Comparison of ENCODE assay signal across 20 mouse cellular contexts in genomic region chr19:12015708-12016107, GRCm38 (mm10). TPM values are rescaled to one million over a fixed set of nuclear protein-coding genes. Genes with fewer than 3 reads are reported as not detected.
A peak's percentile ranks its signal among the peaks of the same experiment; 100 is the strongest.
DNase-seq lines count a peak whose midpoint lies in the region; ATAC-seq and TF ChIP-seq lines count a peak whose summit lies in the region.
"Had no signal": no experiment of that assay in that cellular context is flagged by ENCODE, and none has a peak within 500 bp of the region (broad histone marks: within the 10 kb centered on the region; RNA-seq: fewer than 3 reads in every experiment).

No protein-coding gene starts in this region.

- no peaks in the 10 kb centered on the region for H3K27me3 ChIP-seq in intestine, postnatal 0 days (replicated peaks; ENCODE audit: control insufficient read depth, insufficient read depth, low read length)
- H3K27me3 ChIP-seq in intestine, embryonic 15.5 days (replicated peaks) = no peaks in the 10 kb centered on the region
- H3K27me3 ChIP-seq in small intestine, adult 2 months (ENCODE audit: control insufficient read depth, insufficient read depth, low read length) = no peaks in the 10 kb centered on the region
- H3K27me3 ChIP-seq: embryonic facial prominence, embryonic 13.5 days; limb, embryonic 15.5 days had no signal

- no peaks in the 10 kb centered on the region for H3K36me3 ChIP-seq in intestine, postnatal 0 days (ENCODE audit: control insufficient read depth, insufficient read depth)
- no peaks in the 10 kb centered on the region for H3K36me3 ChIP-seq in intestine, embryonic 15.5 days
- H3K36me3 ChIP-seq in small intestine, adult 2 months (ENCODE audit: control insufficient read depth, insufficient read depth, low read length) = no peaks in the 10 kb centered on the region
- H3K36me3 ChIP-seq: embryonic facial prominence, embryonic 13.5 days; limb, embryonic 15.5 days had no signal

- H3K4me2 ChIP-seq in intestine, postnatal 0 days (replicated peaks; ENCODE audit: low read depth) = no peak overlapping the region
- H3K4me2 ChIP-seq in intestine, embryonic 15.5 days (replicated peaks) = no peak overlapping the region
- H3K4me2 ChIP-seq: embryonic facial prominence, embryonic 13.5 days; limb, embryonic 15.5 days; midbrain, embryonic 11.5 days had no signal

- H3K9me3 ChIP-seq in intestine, postnatal 0 days (ENCODE audit: control insufficient read depth) = no peaks in the 10 kb centered on the region
- no peaks in the 10 kb centered on the region for H3K9me3 ChIP-seq in intestine, embryonic 15.5 days
- H3K9me3 ChIP-seq: embryonic facial prominence, embryonic 13.5 days; limb, embryonic 15.5 days had no signal

- H3K4me1 ChIP-seq in intestine, postnatal 0 days (replicated peaks; ENCODE audit: control insufficient read depth, insufficient read depth, low read length) = no peaks in the 10 kb centered on the region
- H3K4me1 ChIP-seq in intestine, embryonic 15.5 days (replicated peaks) = no peaks in the 10 kb centered on the region
- no peaks in the 10 kb centered on the region for H3K4me1 ChIP-seq in small intestine, adult 2 months (ENCODE audit: control insufficient read depth, insufficient read depth, insufficient read length, low read length)
- H3K4me1 ChIP-seq: embryonic facial prominence, embryonic 13.5 days; limb, embryonic 15.5 days had no signal

- H3K9ac ChIP-seq in intestine, postnatal 0 days (ENCODE audit: low read depth, low read length) = no peak overlapping the region
- no peak overlapping the region for H3K9ac ChIP-seq in intestine, embryonic 15.5 days
- H3K9ac ChIP-seq: embryonic facial prominence, embryonic 13.5 days; limb, embryonic 15.5 days had no signal

- intact Hi-C loops in left cerebral cortex, postnatal 14 days (cut with DNase I) = loop anchor here (10.0 kb wide), 2 partner anchors 579 to 779 kb away; partner anchors contain the start of genes Gm4952, Lpxn and Zfp91

- no peak overlapping the region for H3K27ac ChIP-seq in intestine, postnatal 0 days (ENCODE audit: low read depth, low read length)
- no peak overlapping the region for H3K27ac ChIP-seq in intestine, embryonic 15.5 days
- H3K27ac ChIP-seq in small intestine, adult 2 months (ENCODE audit: insufficient read depth, low read depth, low read length) = no peak overlapping the region
- H3K27ac ChIP-seq: embryonic facial prominence, embryonic 13.5 days; limb, embryonic 15.5 days had no signal

- DNase-seq in retina, embryonic 14.5 days (ENCODE audit: low spot score) = peak; percentile 30
- no peak for DNase-seq in retina, postnatal 1 day
- peak; percentile 38 for DNase-seq in NIH3T3 (ENCODE audit: low read depth)
- no peak for DNase-seq in left cerebral cortex, postnatal 14 days (ENCODE audit: low spot score in 2 of 2)
- no peak for DNase-seq in frontal cortex, postnatal 36 days (ENCODE audit: low spot score in 2 of 2)
- DNase-seq: adrenal gland, postnatal 14 days; cerebellum, adult 8-10 months; heart, postnatal 14 days; kidney, adult 18-20 months; layer of hippocampus, adult 9-11 months; right cerebral cortex, postnatal 25 days had no signal

- WGBS in intestine, postnatal 0 days = 72% methylated on average over 8 of the region's 8 CpGs
- WGBS in intestine, embryonic 15.5 days = 76% methylated on average over 8 of the region's 8 CpGs
- WGBS in small intestine, adult 2 months = 81% methylated on average over 8 of the region's 8 CpGs

- no peak for TF ChIP-seq POLR2A in small intestine, adult 2 months (IDR thresholded peaks at IDR 0.05; ENCODE audit: low read depth, low read length)

- H3K4me3 ChIP-seq in intestine, postnatal 0 days (ENCODE audit: low read depth, low read length) = no peak overlapping the region
- no peak overlapping the region for H3K4me3 ChIP-seq in intestine, embryonic 15.5 days (replicated peaks)
- H3K4me3 ChIP-seq in small intestine, adult 2 months (ENCODE audit: low read depth, low read length) = no peak overlapping the region
- H3K4me3 ChIP-seq: embryonic facial prominence, embryonic 13.5 days; limb, embryonic 15.5 days had no signal

- TF ChIP-seq CTCF in intestine, postnatal 0 days (IDR thresholded peaks at IDR 0.05; ENCODE audit: low read depth) = peak; percentile 59
- peak; percentile 46; the same call in 1 of the 2 replicates for TF ChIP-seq CTCF in small intestine, adult 2 months (IDR thresholded peaks at IDR 0.05; ENCODE audit: extremely low read depth, insufficient read length, insufficient replicate concordance, low read depth, low read length)

- ATAC-seq in intestine, postnatal 0 days = no peak
- no peak for ATAC-seq in intestine, embryonic 15.5 days
- ATAC-seq: forebrain, embryonic 16.5 days had no signal

RNA-seq across cellular contexts. Expression of gene Olfr1423, which starts 25.4 kb away (rescaled TPM):
- not detected in 2 replicates for polyA plus RNA-seq in intestine, postnatal 0 days (2015; fragmentation: Nextera tagmentation; extraction: Ambion mirVana)
- polyA plus RNA-seq in intestine, embryonic 15.5 days (2015; fragmentation: Nextera tagmentation; extraction: Ambion mirVana) = not detected in 2 replicates
- polyA plus RNA-seq in small intestine, adult 2 months (2012; rRNA removed) = not detected in 2 replicates
- total RNA-seq in left cerebral cortex, postnatal 14 days (2021) = not detected
- total RNA-seq: adrenal gland, postnatal 14 days; heart, postnatal 14 days had no signal
- polyA plus RNA-seq: embryonic facial prominence, embryonic 13.5 days; forebrain, embryonic 16.5 days; gonadal fat pad, adult 2 months; neural tube, embryonic 14.5 days had no signal

RNA-seq across cellular contexts. Expression of gene Olfr1424, which starts 46.8 kb away (rescaled TPM):
- polyA plus RNA-seq in intestine, postnatal 0 days (2015; fragmentation: Nextera tagmentation; extraction: Ambion mirVana) = not detected in 2 replicates
- polyA plus RNA-seq in intestine, embryonic 15.5 days (2015; fragmentation: Nextera tagmentation; extraction: Ambion mirVana) = not detected in 2 replicates
- polyA plus RNA-seq in small intestine, adult 2 months (2012; rRNA removed) = not detected in 2 replicates
- total RNA-seq in left cerebral cortex, postnatal 14 days (2021) = not detected
- total RNA-seq: adrenal gland, postnatal 14 days; heart, postnatal 14 days had no signal
- polyA plus RNA-seq: embryonic facial prominence, embryonic 13.5 days; forebrain, embryonic 16.5 days; gonadal fat pad, adult 2 months; limb, embryonic 15.5 days; midbrain, embryonic 11.5 days; neural tube, embryonic 14.5 days had no signal

RNA-seq across cellular contexts. Expression of gene Osbp, which starts 50.0 kb away (rescaled TPM):
- 6.2 and 6.9 TPM in 2 replicates for polyA plus RNA-seq in intestine, postnatal 0 days (2015; fragmentation: Nextera tagmentation; extraction: Ambion mirVana)
- 4.2 and 4.4 TPM in 2 replicates for polyA plus RNA-seq in intestine, embryonic 15.5 days (2015; fragmentation: Nextera tagmentation; extraction: Ambion mirVana)
- 7.0 and 12.0 TPM in 2 replicates for polyA plus RNA-seq in small intestine, adult 2 months (2012; rRNA removed)
- 10 to 100 TPM; 57.0 to 60.3 TPM for total RNA-seq in left cerebral cortex, postnatal 14 days (2021)

Comparison
In these comparisons a context has a peak if more than half of its experiments do, and no peak if none do; other contexts are left out.
1. DNase-seq: peak in retina, embryonic 14.5 days (single experiment) and NIH3T3 (single experiment); none in retina, postnatal 1 day (single experiment), left cerebral cortex, postnatal 14 days (0 of 2) and frontal cortex, postnatal 36 days (0 of 2).